Mouse (Mus musculus) small intestine, adult 2 months (tissue): ENCODE data around the gene Snn.

ENCODE experiments used
- CTCF ChIP-seq: fragments of 200-500 bp; IDR thresholded peaks from 2 replicates; pipeline ENCODE4 v1.5.1; 2012; ENCODE audit warnings: low read depth, mild to moderate bottlenecking, control low read depth, inconsistent platforms, low read length, moderate library complexity, mixed read lengths; ENCODE audit not compliant: insufficient replicate concordance, insufficient read length; ENCODE audit errors: extremely low read depth
- POLR2A ChIP-seq: fragments of 200-500 bp; IDR thresholded peaks from 2 replicates; pipeline ENCODE4 v1.6.1; 2012; ENCODE audit warnings: low read depth, mild to moderate bottlenecking, control low read depth, inconsistent platforms, low read length, moderate library complexity

- TF ChIP-seq CTCF, result no peak
- no peak for TF ChIP-seq POLR2A
These were observed 6.3 kb upstream of the Snn start for GRCm38 (mm10) chr16:11054409-11054808.
